Mouse (Mus musculus) heart, embryonic 12.5 days (tissue): Measurements from ENCODE around the gene Fopnl. TPM values are rescaled to one million over a fixed set of nuclear protein-coding genes. Genes with fewer than 3 reads are reported as not detected.

Experiments used
- ATAC-seq: fragments of 200-750 bp; cut with Nextera tagmentation; 2 replicates; pipeline ENCODE4 v1.8.0; 2017; ENCODE audit warnings: moderate TSS enrichment, moderate library complexity; ENCODE audit not compliant: insufficient number of reproducible peaks, low FRiP score
- H3K27ac ChIP-seq: fragments of 300-500 bp; sonication (generic); 2 replicates; pipeline ENCODE4 v1.5.1; 2016; ENCODE audit warnings: mild to moderate bottlenecking, moderate library complexity; ENCODE audit not compliant: poor library complexity, severe bottlenecking
- H3K27me3 ChIP-seq: fragments of 300-500 bp; sonication (generic); replicated peaks from 2 replicates; pipeline ENCODE4 v1.6.1; 2016; ENCODE audit warnings: mild to moderate bottlenecking, moderate library complexity
- H3K36me3 ChIP-seq: fragments of 300-500 bp; sonication (generic); 2 replicates; pipeline ENCODE4 v1.6.1; 2016; ENCODE audit warnings: mild to moderate bottlenecking, moderate library complexity
- H3K4me1 ChIP-seq: fragments of 300-500 bp; sonication (generic); replicated peaks from 2 replicates; pipeline ENCODE4 v1.6.1; 2016; ENCODE audit warnings: mild to moderate bottlenecking
- H3K4me2 ChIP-seq: fragments of 300-500 bp; sonication (generic); 2 replicates; pipeline ENCODE4 v1.6.1; 2016; ENCODE audit warnings: mild to moderate bottlenecking, moderate library complexity
- H3K4me3 ChIP-seq: fragments of 300-500 bp; sonication (generic); 2 replicates; pipeline ENCODE4 v1.5.1; 2016; ENCODE audit warnings: mild to moderate bottlenecking
- H3K9ac ChIP-seq: fragments of 300-500 bp; sonication (generic); 2 replicates; pipeline ENCODE4 v1.6.1; 2016; ENCODE audit warnings: mild to moderate bottlenecking, moderate library complexity
- H3K9me3 ChIP-seq: fragments of 300-500 bp; sonication (generic); replicated peaks from 2 replicates; pipeline ENCODE4 v1.6.1; 2016; ENCODE audit warnings: mild to moderate bottlenecking, moderate library complexity
- WGBS: fragments of 180-500 bp; shearing (Covaris S2); methylation state at CpG from one replicate; pipeline ENCODE4 v1.1.7; 2016; 5-methylcytosine and 5-hydroxymethylcytosine counted together
- polyA plus RNA-seq: library from polyadenylated mRNA; unstranded; fragments of >200 nt; fragmentation: Nextera tagmentation; extraction: Ambion mirVana; gene quantifications from 2 replicates; pipeline ENCODE4 v1.2.1, GENCODE M21; 2016

Fopnl gene
- polyA plus RNA-seq, 1 experiment from 2014 or later: 96.3 TPM

GRCm38 (mm10) chr16:14352663-14353062 lies 35.5 kb upstream of the Fopnl start:
- Histone ChIP-seq H3K4me3 (no peak overlapping the region), H3K9me3 (no peaks in the 10 kb centered on the region), H3K4me1 (no peaks in the 10 kb centered on the region), H3K36me3 (no peaks in the 10 kb centered on the region), H3K27ac (no peak overlapping the region), H3K9ac (no peak overlapping the region), H3K4me2 (no peak overlapping the region), H3K27me3 (no peaks in the 10 kb centered on the region)
- no peak for ATAC-seq
- WGBS: 62% methylated on average over 5 of the region's 5 CpGs

- no peak overlapping the region for H3K27ac ChIP-seq
- no peaks in the 10 kb centered on the region for H3K9me3 ChIP-seq
- WGBS: 71% methylated on average over 3 of the region's 3 CpGs
- H3K27me3 ChIP-seq: no peaks in the 10 kb centered on the region
- H3K4me1 ChIP-seq: no peaks in the 10 kb centered on the region
- H3K4me3 ChIP-seq: no peak overlapping the region
- H3K9ac ChIP-seq: no peak overlapping the region
- H3K4me2 ChIP-seq: no peak overlapping the region
- no peak for ATAC-seq
- no peaks in the 10 kb centered on the region for H3K36me3 ChIP-seq
Measured at GRCm38 (mm10) chr16:14352234-14352633, 35.0 kb upstream of the Fopnl start.

GRCm38 (mm10) chr16:14351571-14351970 lies 34.4 kb upstream of the Fopnl start:
- H3K9me3 ChIP-seq: no peaks in the 10 kb centered on the region
- H3K27ac ChIP-seq: no peak overlapping the region
- ATAC-seq: no peak
- no peaks in the 10 kb centered on the region for H3K36me3 ChIP-seq
- no peak overlapping the region for H3K9ac ChIP-seq
- no peaks in the 10 kb centered on the region for H3K27me3 ChIP-seq
- H3K4me1 ChIP-seq: no peaks in the 10 kb centered on the region
- H3K4me3 ChIP-seq: no peak overlapping the region
- H3K4me2 ChIP-seq: no peak overlapping the region

- Histone ChIP-seq H3K27me3 (no peaks in the 10 kb centered on the region), H3K4me1 (no peaks in the 10 kb centered on the region), H3K27ac (no peak overlapping the region), H3K4me2 (no peak overlapping the region), H3K9ac (no peak overlapping the region), H3K4me3 (no peak overlapping the region), H3K9me3 (no peaks in the 10 kb centered on the region), H3K36me3 (no peaks in the 10 kb centered on the region)
- WGBS: 59% methylated on average over 3 of the region's 3 CpGs
- ATAC-seq: no peak
Measured at GRCm38 (mm10) chr16:14344967-14345366, 27.8 kb upstream of the Fopnl start.

GRCm38 (mm10) chr16:14328156-14328555 lies 11.0 kb upstream of the Fopnl start:
- Histone ChIP-seq H3K36me3 (no peaks in the 10 kb centered on the region), H3K9ac (no peak overlapping the region), H3K4me2 (no peak overlapping the region), H3K4me3 (no peak overlapping the region), H3K4me1 (no peaks in the 10 kb centered on the region), H3K27ac (no peak overlapping the region), H3K27me3 (no peaks in the 10 kb centered on the region), H3K9me3 (no peaks in the 10 kb centered on the region)
- no peak for ATAC-seq
- 61% methylated on average over 1 of the region's 1 CpGs for WGBS

GRCm38 (mm10) chr16:14320494-14320893 lies 3.3 kb upstream of the Fopnl start:
- Histone ChIP-seq H3K36me3 (no peaks in the 10 kb centered on the region), H3K9me3 (no peaks in the 10 kb centered on the region), H3K4me1 (peaks cover 6% of the 10 kb centered on the region), H3K9ac (no peak overlapping the region), H3K4me2 (no peak overlapping the region), H3K27me3 (peaks cover 5% of the 10 kb centered on the region; the same call in 1 of the 2 replicates), H3K4me3 (no peak overlapping the region), H3K27ac (no peak overlapping the region)
- ATAC-seq: no peak
- WGBS: 48% methylated on average over 1 of the region's 1 CpGs

- H3K4me1 ChIP-seq: peaks cover 6% of the 10 kb centered on the region
- no peak overlapping the region for H3K4me3 ChIP-seq
- H3K36me3 ChIP-seq: peaks cover 2% of the 10 kb centered on the region; the same call in 1 of the 2 replicates
- H3K4me2 ChIP-seq: no peak overlapping the region
- no peak for ATAC-seq
- H3K27ac ChIP-seq: no peak overlapping the region
- 78% methylated on average over 3 of the region's 3 CpGs for WGBS
- no peak overlapping the region for H3K9ac ChIP-seq
- no peaks in the 10 kb centered on the region for H3K9me3 ChIP-seq
- peaks cover 5% of the 10 kb centered on the region; the same call in 1 of the 2 replicates for H3K27me3 ChIP-seq
Measured at GRCm38 (mm10) chr16:14319681-14320080, 2.5 kb upstream of the Fopnl start.

GRCm38 (mm10) chr16:14312914-14313313 lies 4.3 kb downstream of the Fopnl start:
- ATAC-seq: no peak
- Histone ChIP-seq H3K36me3 (peaks cover 42% of the 10 kb centered on the region), H3K27ac (no peak overlapping the region), H3K9me3 (no peaks in the 10 kb centered on the region), H3K4me2 (no peak overlapping the region), H3K27me3 (no peaks in the 10 kb centered on the region), H3K9ac (no peak overlapping the region), H3K4me3 (no peak overlapping the region), H3K4me1 (peaks cover 6% of the 10 kb centered on the region)
- 89% methylated on average over 7 of the region's 7 CpGs for WGBS

- Histone ChIP-seq H3K27ac (no peak overlapping the region), H3K4me2 (no peak overlapping the region), H3K4me1 (peaks cover 6% of the 10 kb centered on the region), H3K36me3 (peaks cover 55% of the 10 kb centered on the region), H3K27me3 (no peaks in the 10 kb centered on the region), H3K9me3 (no peaks in the 10 kb centered on the region), H3K4me3 (no peak overlapping the region), H3K9ac (no peak overlapping the region)
- 47% methylated on average over 6 of the region's 6 CpGs for WGBS
- ATAC-seq: no peak
Measured at GRCm38 (mm10) chr16:14311371-14311770, 5.8 kb downstream of the Fopnl start.

GRCm38 (mm10) chr16:14309833-14310232 lies 7.4 kb downstream of the Fopnl start:
- no peak overlapping the region for H3K4me2 ChIP-seq
- H3K9me3 ChIP-seq: no peaks in the 10 kb centered on the region
- H3K4me3 ChIP-seq: no peak overlapping the region
- no peaks in the 10 kb centered on the region for H3K27me3 ChIP-seq
- peaks cover 61% of the 10 kb centered on the region for H3K36me3 ChIP-seq
- no peak overlapping the region for H3K9ac ChIP-seq
- no peak overlapping the region for H3K27ac ChIP-seq
- no peak for ATAC-seq
- WGBS: 63% methylated on average over 3 of the region's 3 CpGs
- 0 out of 2 replicates have a peak, but pooled peaks cover 3% of the 10 kb centered on the region for H3K4me1 ChIP-seq

GRCm38 (mm10) chr16:14308245-14309073 lies 8.7 kb downstream of the Fopnl start:
- no peak overlapping the region for H3K9ac ChIP-seq
- peaks cover 6% of the 10 kb centered on the region; the same call in 1 of the 2 replicates for H3K4me1 ChIP-seq
- H3K27me3 ChIP-seq: no peaks in the 10 kb centered on the region
- 74% methylated on average over 6 of the region's 6 CpGs for whole genome bisulfite sequencing
- peaks cover 61% of the 10 kb centered on the region for H3K36me3 ChIP-seq
- H3K4me2 ChIP-seq: no peak overlapping the region
- H3K4me3 ChIP-seq: no peak overlapping the region
- H3K9me3 ChIP-seq: no peaks in the 10 kb centered on the region
- H3K27ac ChIP-seq: no peak overlapping the region
- peak; percentile 63; the same call in 1 of the 2 replicates for ATAC-seq

GRCm38 (mm10) chr16:14307373-14307772 lies 9.8 kb downstream of the Fopnl start:
- H3K27ac ChIP-seq: no peak overlapping the region
- peaks cover 60% of the 10 kb centered on the region for H3K36me3 ChIP-seq
- H3K4me1 ChIP-seq: peaks cover 6% of the 10 kb centered on the region; the same call in 1 of the 2 replicates
- 78% methylated on average over 1 of the region's 1 CpGs for WGBS
- no peaks in the 10 kb centered on the region for H3K27me3 ChIP-seq
- ATAC-seq: no peak
- no peaks in the 10 kb centered on the region for H3K9me3 ChIP-seq
- H3K4me2 ChIP-seq: no peak overlapping the region
- no peak overlapping the region for H3K4me3 ChIP-seq
- H3K9ac ChIP-seq: no peak overlapping the region
